Mouse (Mus musculus) heart, adult 10 weeks (tissue): ENCODE results near the gene Klra1. TPM values are rescaled to one million over a fixed set of nuclear protein-coding genes. Genes with fewer than 3 reads are reported as not detected.

Source experiments
- polyA plus RNA-seq: library from polyadenylated mRNA; stranded (reverse); fragments of 350-450 nt; fragmentation: Illumina TruSeq; extraction: RNeasy Lipid Tissue Mini Kit (QIAGEN cat#74804); gene quantifications from one replicate; pipeline ENCODE4 v1.2.3, GENCODE M21; 2014; ENCODE audit warnings: low read depth, low replicate concordance

Gene Klra1
- not detected for polyA plus RNA-seq

GRCm38 (mm10) chr6:130386750-130387149 is at the start of gene Klra1:
Gene Klra1 (minus strand): TSS chr6:130386874.

GRCm38 (mm10) chr6:130337411-130337810 is 49.3 kb downstream of the Klra1 start, which contains the start of gene Klra3:
Gene Klra3 (minus strand): TSS chr6:130337574.

Other genes with a start within 250 kb of the Klra1 start
- gene Klra9, start 193.8 kb downstream of the Klra1 start, polyA plus RNA-seq: 3.1 TPM
- gene Klra7, start 153.6 kb downstream of the Klra1 start, polyA plus RNA-seq: not detected
- gene Klra10, start 104.9 kb downstream of the Klra1 start, polyA plus RNA-seq: not detected
- not detected for gene Klra3, start 49.3 kb downstream of the Klra1 start, polyA plus RNA-seq